Mouse (Mus musculus) erythroblast, embryonic 14.5 days (primary cell): Measurements from ENCODE around the gene Abca15.

Source experiments
- GATA1 ChIP-seq: IDR thresholded peaks from 2 replicates; pipeline ENCODE4 v1.6.1; 2012; ENCODE audit warnings: low read length, inconsistent platforms, mixed read lengths
- TAL1 ChIP-seq: IDR thresholded peaks from 3 replicates; pipeline ENCODE4 v1.6.1; 2012; ENCODE audit warnings: low read length, inconsistent platforms, mixed read lengths

GRCm38 (mm10) chr7:120409447-120409846 is 81.0 kb downstream of the Abca15 start, which contains the start of gene Abca16:
- TF ChIP-seq GATA1 (no peak), TAL1 (no peak)
